Comparison of ENCODE assay signal across 21 mouse cellular contexts in the genomic region with DNA sequence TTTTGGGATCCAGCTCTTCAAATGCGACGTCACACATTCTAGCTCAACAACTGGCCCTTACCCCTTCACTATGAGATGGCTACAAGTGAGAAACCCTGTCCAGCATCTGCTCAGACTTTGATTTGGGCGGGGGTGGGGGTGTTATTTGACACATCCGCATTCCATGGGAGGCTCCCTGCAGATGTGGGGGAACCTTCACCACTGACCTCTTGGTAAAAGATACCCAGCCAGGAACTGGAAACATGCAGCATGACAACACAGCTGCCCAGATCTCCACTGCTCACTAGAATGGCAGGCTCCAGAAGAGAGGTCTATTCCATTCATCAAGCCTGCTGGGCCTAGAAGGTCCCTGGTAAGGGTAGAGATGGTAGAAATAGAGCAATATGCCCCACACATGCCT.
DNase-seq lines count a peak whose midpoint lies in the region; ATAC-seq and TF ChIP-seq lines count a peak whose summit lies in the region.
"Had no signal": no experiment of that assay in that cellular context is flagged by ENCODE, and none has a peak within 500 bp of the region (broad histone marks: within the 10 kb centered on the region; RNA-seq: fewer than 3 reads in every experiment).

No protein-coding gene starts in this region.

- no peak for TF ChIP-seq POLR2A in small intestine, adult 2 months (IDR thresholded peaks at IDR 0.05; ENCODE audit: low read depth, low read length)
- TF ChIP-seq POLR2A in cerebellum, adult 2 months (IDR thresholded peaks at IDR 0.05; ENCODE audit: borderline replicate concordance, insufficient read depth, low read length), result no peak

- no peak for ATAC-seq in hindbrain, postnatal 0 days
- ATAC-seq in intestine, embryonic 16.5 days, result no peak
- ATAC-seq: forebrain, embryonic 13.5 days had no signal

- no peaks in the 10 kb centered on the region for H3K9me3 ChIP-seq in hindbrain, embryonic 10.5 days
- H3K9me3 ChIP-seq in hindbrain, postnatal 0 days (ENCODE audit: low read length), result no peaks in the 10 kb centered on the region
- no peaks in the 10 kb centered on the region for H3K9me3 ChIP-seq in intestine, embryonic 16.5 days (ENCODE audit: control insufficient read depth, low read length)
- H3K9me3 ChIP-seq: forebrain, embryonic 13.5 days; heart, embryonic 10.5 days; hindbrain, embryonic 15.5 days; limb, embryonic 12.5 days had no signal

- H3K4me3 ChIP-seq in hindbrain, embryonic 10.5 days, result no peak overlapping the region
- no peak overlapping the region for H3K4me3 ChIP-seq in hindbrain, postnatal 0 days (ENCODE audit: low read length)
- no peak overlapping the region for H3K4me3 ChIP-seq in intestine, embryonic 16.5 days (ENCODE audit: low read length)
- H3K4me3 ChIP-seq in small intestine, adult 2 months (ENCODE audit: low read depth, low read length), result no peak overlapping the region
- no peak overlapping the region for H3K4me3 ChIP-seq in cerebellum, adult 2 months (replicated peaks; ENCODE audit: insufficient read depth, low read depth, low read length)
- H3K4me3 ChIP-seq: forebrain, embryonic 13.5 days; heart, embryonic 10.5 days; hindbrain, embryonic 15.5 days; limb, embryonic 12.5 days had no signal

- WGBS in hindbrain, embryonic 10.5 days, result 62% methylated on average over 4 of the region's 4 CpGs
- 80% methylated on average over 4 of the region's 4 CpGs for WGBS in hindbrain, postnatal 0 days
- WGBS in intestine, embryonic 16.5 days, result 84% methylated on average over 4 of the region's 4 CpGs
- 70% methylated on average over 4 of the region's 4 CpGs for WGBS in small intestine, adult 2 months
- WGBS in cerebellum, adult 2 months, result 90% methylated on average over 4 of the region's 4 CpGs

- no peak overlapping the region; the same call in 1 of the 2 replicates for H3K27ac ChIP-seq in hindbrain, embryonic 10.5 days
- no peak overlapping the region for H3K27ac ChIP-seq in hindbrain, postnatal 0 days
- H3K27ac ChIP-seq in intestine, embryonic 16.5 days (ENCODE audit: low read length), result peak overlapping the region; percentile 90
- H3K27ac ChIP-seq in small intestine, adult 2 months (ENCODE audit: insufficient read depth, low read depth, low read length), result peak overlapping the region; percentile 69; the same call in 1 of the 2 replicates
- no peak overlapping the region for H3K27ac ChIP-seq in cerebellum, adult 2 months (ENCODE audit: insufficient read depth, low read length)
- H3K27ac ChIP-seq: forebrain, embryonic 13.5 days; heart, embryonic 10.5 days; hindbrain, embryonic 15.5 days; limb, embryonic 12.5 days; liver, embryonic 14.5 days; macrophage had no signal

- no peaks in the 10 kb centered on the region for H3K36me3 ChIP-seq in hindbrain, embryonic 10.5 days
- H3K36me3 ChIP-seq in hindbrain, postnatal 0 days (ENCODE audit: insufficient read depth, low read length), result no peaks in the 10 kb centered on the region
- no peaks in the 10 kb centered on the region for H3K36me3 ChIP-seq in intestine, embryonic 16.5 days (ENCODE audit: control insufficient read depth, insufficient read depth, low read length)
- no peaks in the 10 kb centered on the region for H3K36me3 ChIP-seq in small intestine, adult 2 months (ENCODE audit: control insufficient read depth, insufficient read depth, low read length)
- H3K36me3 ChIP-seq: heart, embryonic 10.5 days; hindbrain, embryonic 15.5 days; limb, embryonic 12.5 days had no signal

- no peaks in the 10 kb centered on the region for H3K27me3 ChIP-seq in hindbrain, embryonic 10.5 days (ENCODE audit: insufficient read depth, poor library complexity, severe bottlenecking)
- H3K27me3 ChIP-seq in hindbrain, postnatal 0 days (ENCODE audit: insufficient read depth, low read length), result no peaks in the 10 kb centered on the region
- H3K27me3 ChIP-seq in intestine, embryonic 16.5 days (replicated peaks; ENCODE audit: control insufficient read depth, insufficient read depth, low read length), result no peaks in the 10 kb centered on the region
- no peaks in the 10 kb centered on the region for H3K27me3 ChIP-seq in small intestine, adult 2 months (ENCODE audit: control insufficient read depth, insufficient read depth, low read length)
- H3K27me3 ChIP-seq in cerebellum, adult 2 months (ENCODE audit: control insufficient read depth, insufficient read depth, low read length), result no peaks in the 10 kb centered on the region
- H3K27me3 ChIP-seq: hindbrain, embryonic 15.5 days had no signal

- peak; percentile 53 for DNase-seq in hindbrain, embryonic 10.5 days (ENCODE audit: low spot score)
- no peak for DNase-seq in hindbrain, postnatal 0 days (ENCODE audit: low spot score)
- peak; percentile 54 for DNase-seq in embryo, embryonic 11 days
- DNase-seq in thymus, postnatal 4 days, result no peak
- DNase-seq in cerebellum, adult 2 months, result no peak
- DNase-seq: cerebellum, adult 8-10 months; gastrocnemius, postnatal 36 days; heart, postnatal 10 days; kidney, adult 2 months; kidney, postnatal 4 days; layer of hippocampus, adult 9-11 months; thymus, postnatal 14 days had no signal

- H3K4me1 ChIP-seq in hindbrain, embryonic 10.5 days (replicated peaks), result peaks cover 46% of the 10 kb centered on the region
- peaks cover 21% of the 10 kb centered on the region; the same call in 1 of the 2 replicates for H3K4me1 ChIP-seq in hindbrain, postnatal 0 days (ENCODE audit: insufficient read depth, low read length)
- peaks cover 58% of the 10 kb centered on the region for H3K4me1 ChIP-seq in intestine, embryonic 16.5 days (ENCODE audit: control insufficient read depth, insufficient read depth, low read length)
- H3K4me1 ChIP-seq in small intestine, adult 2 months (ENCODE audit: control insufficient read depth, insufficient read depth, insufficient read length, low read length), result peaks cover 43% of the 10 kb centered on the region
- peaks cover 38% of the 10 kb centered on the region for H3K4me1 ChIP-seq in cerebellum, adult 2 months (ENCODE audit: control insufficient read depth, insufficient read depth, low read length)

- H3K4me2 ChIP-seq in hindbrain, postnatal 0 days (ENCODE audit: low read depth, low read length), result no peak overlapping the region
- no peak overlapping the region for H3K4me2 ChIP-seq in intestine, embryonic 16.5 days (ENCODE audit: low read depth, low read length)
- H3K4me2 ChIP-seq: forebrain, embryonic 13.5 days; hindbrain, embryonic 15.5 days; limb, embryonic 12.5 days; midbrain, embryonic 11.5 days had no signal

- TF ChIP-seq CTCF in hindbrain, postnatal 0 days (IDR thresholded peaks at IDR 0.05; ENCODE audit: low read depth), result no peak
- no peak for TF ChIP-seq CTCF in small intestine, adult 2 months (IDR thresholded peaks at IDR 0.05; ENCODE audit: extremely low read depth, insufficient read length, insufficient replicate concordance, low read depth, low read length)
- no peak for TF ChIP-seq CTCF in cerebellum, adult 2 months (IDR thresholded peaks at IDR 0.05; ENCODE audit: borderline replicate concordance, insufficient read depth, low read depth, low read length)

- no peak overlapping the region for H3K9ac ChIP-seq in hindbrain, postnatal 0 days (replicated peaks; ENCODE audit: low read length)
- H3K9ac ChIP-seq in intestine, embryonic 16.5 days (ENCODE audit: low read depth, low read length), result no peak overlapping the region
- H3K9ac ChIP-seq: forebrain, embryonic 13.5 days; hindbrain, embryonic 15.5 days; limb, embryonic 12.5 days; liver, embryonic 14.5 days had no signal

Comparison
In these comparisons a context has a peak if more than half of its experiments do, and no peak if none do; other contexts are left out.
1. DNase-seq: peak in hindbrain, embryonic 10.5 days (single experiment) and embryo, embryonic 11 days (single experiment); none in hindbrain, postnatal 0 days (single experiment), thymus, postnatal 4 days (single experiment) and cerebellum, adult 2 months (0 of 2).
2. H3K27ac ChIP-seq: peak in intestine, embryonic 16.5 days (single experiment) and small intestine, adult 2 months (single experiment); none in hindbrain, embryonic 10.5 days (single experiment), hindbrain, postnatal 0 days (single experiment) and cerebellum, adult 2 months (single experiment).